Mouse (Mus musculus) intestine, postnatal 0 days (tissue): ENCODE measurements around the gene St3gal4. TPM values are rescaled to one million over a fixed set of nuclear protein-coding genes. Genes with fewer than 3 reads are reported as not detected.

Experiments used
- ATAC-seq: fragments of 200-750 bp; cut with Nextera tagmentation; 2 replicates; pipeline ENCODE4 v1.8.0; 2017; ENCODE audit warnings: mild to moderate bottlenecking, moderate TSS enrichment, moderate library complexity
- H3K27ac ChIP-seq: fragments of 300-500 bp; sonication (generic); 2 replicates; pipeline ENCODE4 v1.5.1; 2014; ENCODE audit warnings: mild to moderate bottlenecking, low read depth, low read length, moderate library complexity
- H3K27me3 ChIP-seq: fragments of 300-500 bp; sonication (generic); replicated peaks from 2 replicates; pipeline ENCODE4 v1.6.1; 2014; ENCODE audit warnings: low read length, mixed read lengths; ENCODE audit not compliant: control insufficient read depth, insufficient read depth
- H3K36me3 ChIP-seq: fragments of 300-500 bp; sonication (generic); 2 replicates; pipeline ENCODE4 v1.6.1; 2014; ENCODE audit warnings: mild to moderate bottlenecking, moderate library complexity; ENCODE audit not compliant: control insufficient read depth, insufficient read depth
- H3K4me1 ChIP-seq: fragments of 300-500 bp; sonication (generic); replicated peaks from 2 replicates; pipeline ENCODE4 v1.6.1; 2014; ENCODE audit warnings: antibody characterized with exemption, low read length, mixed read lengths; ENCODE audit not compliant: control insufficient read depth, insufficient read depth
- H3K4me2 ChIP-seq: fragments of 300-500 bp; sonication (generic); replicated peaks from 2 replicates; pipeline ENCODE4 v1.6.1; 2014; ENCODE audit warnings: low read depth, mild to moderate bottlenecking, moderate library complexity
- H3K4me3 ChIP-seq: fragments of 300-500 bp; sonication (generic); 2 replicates; pipeline ENCODE4 v1.5.1; 2014; ENCODE audit warnings: low read depth, low read length
- H3K9ac ChIP-seq: fragments of 300-500 bp; sonication (generic); 2 replicates; pipeline ENCODE4 v1.6.1; 2014; ENCODE audit warnings: mild to moderate bottlenecking, low read depth, low read length
- H3K9me3 ChIP-seq: fragments of 300-500 bp; sonication (generic); 2 replicates; pipeline ENCODE4 v1.6.1; 2016; ENCODE audit warnings: mixed run types; ENCODE audit not compliant: control insufficient read depth
- CTCF ChIP-seq: sonication (generic); IDR thresholded peaks from 2 replicates; pipeline ENCODE4 v1.5.1; 2016; ENCODE audit warnings: low read depth, mild to moderate bottlenecking, control low read depth, antibody characterized with exemption, moderate library complexity
- WGBS: fragments of 180-500 bp; shearing (Covaris S2); extraction: QIAGEN DNeasy Blood & Tissue Kit; methylation state at CpG from one replicate; pipeline ENCODE4 v1.1.7; 2014; 5-methylcytosine and 5-hydroxymethylcytosine counted together
- polyA plus RNA-seq: library from polyadenylated mRNA; unstranded; fragments of >200 nt; fragmentation: Nextera tagmentation; extraction: Ambion mirVana; gene quantifications from 2 replicates; pipeline ENCODE4 v1.2.1, GENCODE M21; 2015

St3gal4 gene
- polyA plus RNA-seq, 1 experiment from 2014 or later: 242 TPM

DNA sequence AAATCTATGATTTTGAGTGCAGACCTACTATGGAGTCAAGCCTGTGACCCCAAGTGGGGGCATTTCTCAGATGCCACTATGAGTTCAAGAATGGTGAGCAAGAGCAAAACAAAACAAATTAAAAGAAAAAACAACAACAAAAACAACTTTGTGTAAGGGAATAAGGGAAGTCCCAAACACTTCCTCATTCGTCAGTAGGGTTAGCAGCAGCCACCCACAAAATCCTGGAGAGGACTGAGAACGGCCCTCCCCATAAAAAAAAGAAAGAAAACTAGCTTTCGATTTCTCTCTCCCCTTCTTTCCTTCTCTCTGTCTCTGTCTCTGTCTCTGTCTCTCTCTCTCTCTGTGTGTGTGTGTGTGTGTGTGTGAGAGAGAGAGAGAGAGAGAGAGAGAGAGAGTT is 62.5 kb downstream of the St3gal4 start:
- Histone ChIP-seq H3K36me3 (peaks cover 39% of the 10 kb centered on the region), H3K9ac (no peak overlapping the region), H3K4me1 (peaks cover 5% of the 10 kb centered on the region; the same call in 1 of the 2 replicates), H3K9me3 (no peaks in the 10 kb centered on the region), H3K4me2 (no peak overlapping the region), H3K4me3 (no peak overlapping the region), H3K27me3 (no peaks in the 10 kb centered on the region), H3K27ac (no peak overlapping the region)
- WGBS: 80% methylated on average over 3 of the region's 3 CpGs
- no peak for ATAC-seq
- TF ChIP-seq CTCF: no peak

DNA sequence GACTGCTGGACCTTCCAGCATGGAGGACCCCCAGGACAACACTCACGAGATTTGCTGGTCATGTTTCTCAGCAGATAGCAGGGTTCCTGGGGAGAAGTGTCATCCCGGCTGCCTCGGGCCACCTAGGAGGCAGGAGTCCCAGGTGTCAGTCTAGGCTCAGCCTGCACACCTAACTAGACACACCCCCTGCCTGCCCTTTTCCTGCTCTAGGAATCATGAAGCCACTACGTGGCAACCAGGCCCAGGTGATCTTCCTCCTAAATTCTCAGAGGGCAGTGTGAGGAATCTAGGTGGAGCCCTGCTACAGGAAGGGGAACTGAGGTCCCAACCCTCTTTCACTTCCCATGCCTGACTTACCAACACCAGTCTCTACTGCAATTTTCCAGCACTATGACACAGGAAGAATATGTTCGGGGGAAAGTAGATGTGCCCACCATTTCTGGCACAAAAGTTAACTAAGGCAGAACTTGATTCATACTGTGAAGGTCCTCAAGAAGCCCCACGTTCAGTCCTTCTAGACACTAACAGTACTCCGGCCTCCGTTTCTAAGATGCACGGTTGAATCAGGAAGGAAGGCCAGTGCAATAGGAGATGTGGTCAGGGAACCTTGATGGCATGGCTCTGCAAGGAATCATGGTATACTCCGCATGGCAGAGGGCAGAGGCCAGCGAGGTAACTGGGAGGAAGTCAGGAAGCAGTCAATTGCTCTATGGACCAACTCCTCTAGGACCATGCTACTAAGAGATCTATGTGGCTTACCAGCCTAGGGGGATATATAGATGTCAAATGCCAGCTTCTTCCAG is 63.3 kb downstream of the St3gal4 start:
- ATAC-seq: no peak
- Histone ChIP-seq H3K4me1 (peaks cover 5% of the 10 kb centered on the region; the same call in 1 of the 2 replicates), H3K4me3 (no peak overlapping the region), H3K4me2 (no peak overlapping the region), H3K27me3 (no peaks in the 10 kb centered on the region), H3K9me3 (no peaks in the 10 kb centered on the region), H3K9ac (no peak overlapping the region), H3K27ac (no peak overlapping the region), H3K36me3 (peaks cover 48% of the 10 kb centered on the region)
- 79% methylated on average over 11 of the region's 11 CpGs for WGBS
- no peak for TF ChIP-seq CTCF

DNA sequence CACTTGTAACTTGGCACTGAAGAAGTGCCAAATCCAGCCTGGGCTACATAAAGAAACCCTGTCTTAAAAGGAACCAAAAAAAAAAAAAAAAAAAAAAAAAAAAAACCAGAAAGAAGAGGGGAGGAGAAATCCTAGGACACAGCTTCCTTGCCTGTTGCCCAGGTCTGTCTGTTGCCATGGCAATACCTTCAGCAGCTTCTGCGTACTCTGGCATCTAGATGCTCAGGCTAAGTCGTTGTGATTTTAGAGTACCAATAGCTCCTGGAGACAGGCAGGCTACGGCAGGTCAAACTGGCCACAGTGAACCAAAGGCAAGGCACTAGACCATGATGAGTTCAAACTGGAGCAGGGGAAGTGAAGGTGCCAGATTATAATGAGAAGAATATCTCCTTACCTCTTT is 65.4 kb downstream of the St3gal4 start:
- H3K9me3 ChIP-seq: no peaks in the 10 kb centered on the region
- H3K27me3 ChIP-seq: no peaks in the 10 kb centered on the region
- H3K27ac ChIP-seq: no peak overlapping the region
- H3K4me3 ChIP-seq: no peak overlapping the region
- peaks cover 6% of the 10 kb centered on the region; the same call in 1 of the 2 replicates for H3K4me1 ChIP-seq
- no peak overlapping the region for H3K4me2 ChIP-seq
- H3K9ac ChIP-seq: no peak overlapping the region
- ATAC-seq: no peak
- peaks cover 67% of the 10 kb centered on the region for H3K36me3 ChIP-seq
- WGBS: 75% methylated on average over 3 of the region's 3 CpGs
- TF ChIP-seq CTCF: no peak

DNA sequence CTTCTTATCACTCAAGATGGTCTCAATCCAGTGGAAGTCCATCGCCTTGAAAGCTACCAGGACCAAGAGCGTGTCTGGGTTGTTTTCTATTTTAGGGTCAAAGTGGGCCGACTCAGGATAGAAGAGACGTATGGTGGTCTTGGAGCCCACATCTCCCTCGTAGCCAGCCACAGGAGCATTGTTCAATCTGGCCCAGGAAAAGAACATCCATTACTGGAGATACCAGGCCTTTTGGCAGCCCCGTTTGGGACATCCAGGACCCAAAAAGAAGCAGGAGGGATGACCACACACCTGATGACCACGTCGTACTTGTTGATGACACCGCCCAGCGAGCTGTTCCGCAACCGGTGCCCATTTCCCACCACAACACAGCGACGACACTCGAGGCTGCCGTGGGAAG is 66.0 kb downstream of the St3gal4 start:
- H3K4me1 ChIP-seq: 0 out of 2 replicates have a peak, but pooled peaks cover 5% of the 10 kb centered on the region
- no peak overlapping the region for H3K27ac ChIP-seq
- 95% methylated on average over 16 of the region's 16 CpGs for WGBS
- H3K4me2 ChIP-seq: no peak overlapping the region
- no peak for TF ChIP-seq CTCF
- H3K4me3 ChIP-seq: no peak overlapping the region
- peaks cover 73% of the 10 kb centered on the region for H3K36me3 ChIP-seq
- H3K27me3 ChIP-seq: no peaks in the 10 kb centered on the region
- H3K9ac ChIP-seq: no peak overlapping the region
- no peak for ATAC-seq
- no peaks in the 10 kb centered on the region for H3K9me3 ChIP-seq

DNA sequence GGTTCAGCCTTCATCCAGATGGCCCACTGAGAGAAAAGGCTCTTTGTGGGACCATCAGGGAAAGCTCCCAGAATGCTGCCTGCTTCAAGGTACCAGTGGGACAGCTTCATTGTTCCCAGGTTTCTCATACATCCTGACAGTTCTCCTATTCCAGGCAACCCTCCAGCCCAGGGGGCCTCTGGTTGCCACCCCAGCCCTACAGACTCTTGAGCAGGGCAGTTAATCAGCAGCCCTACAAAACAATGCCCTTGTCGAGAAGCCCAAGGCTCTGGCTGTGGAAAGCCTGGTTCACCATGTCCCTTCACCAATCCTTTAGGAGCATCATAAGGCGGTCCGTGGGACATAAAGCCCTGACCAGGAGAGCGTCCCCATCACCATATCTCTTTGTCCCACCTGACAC is 66.4 kb downstream of the St3gal4 start:
- Histone ChIP-seq H3K4me1 (0 out of 2 replicates have a peak, but pooled peaks cover 5% of the 10 kb centered on the region), H3K9ac (no peak overlapping the region), H3K4me3 (no peak overlapping the region), H3K9me3 (no peaks in the 10 kb centered on the region), H3K27ac (no peak overlapping the region), H3K4me2 (no peak overlapping the region), H3K36me3 (peaks cover 77% of the 10 kb centered on the region), H3K27me3 (no peaks in the 10 kb centered on the region)
- WGBS: 86% methylated on average over 4 of the region's 4 CpGs
- ATAC-seq: no peak
- TF ChIP-seq CTCF: no peak

DNA sequence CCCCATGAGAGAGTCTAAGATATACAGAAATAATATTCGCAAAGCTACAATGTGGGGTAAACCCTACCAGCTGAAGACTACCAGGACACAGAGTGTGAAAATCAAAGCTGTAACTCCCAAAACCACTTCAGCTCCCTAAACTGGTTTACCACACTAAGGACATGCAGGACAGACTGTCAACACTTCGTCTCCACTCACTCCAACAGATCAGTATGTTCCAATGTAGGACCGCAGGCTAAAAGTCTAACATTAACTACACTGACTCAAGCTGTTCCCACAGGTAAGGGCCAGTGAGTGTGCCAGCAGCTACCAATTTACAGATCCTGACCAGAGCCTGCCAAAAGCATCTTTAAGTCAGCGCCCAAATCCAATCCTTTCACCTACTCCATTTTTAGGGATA is 67.4 kb downstream of the St3gal4 start:
- TF ChIP-seq CTCF: no peak
- Histone ChIP-seq H3K27me3 (no peaks in the 10 kb centered on the region), H3K27ac (no peak overlapping the region), H3K4me2 (no peak overlapping the region), H3K4me3 (no peak overlapping the region), H3K9ac (no peak overlapping the region), H3K9me3 (no peaks in the 10 kb centered on the region), H3K4me1 (0 out of 2 replicates have a peak, but pooled peaks cover 5% of the 10 kb centered on the region), H3K36me3 (peaks cover 87% of the 10 kb centered on the region)
- WGBS: 92% methylated on average over 4 of the region's 4 CpGs
- ATAC-seq: no peak
